Mouse (Mus musculus): ENCODE measurements around the gene Dnmt3a. TPM values are rescaled to one million over a fixed set of nuclear protein-coding genes. Genes with fewer than 3 reads are reported as not detected.

Gene Dnmt3a
- polyA plus RNA-seq, 1 experiment from 2014 or later, result 126 TPM

DNA sequence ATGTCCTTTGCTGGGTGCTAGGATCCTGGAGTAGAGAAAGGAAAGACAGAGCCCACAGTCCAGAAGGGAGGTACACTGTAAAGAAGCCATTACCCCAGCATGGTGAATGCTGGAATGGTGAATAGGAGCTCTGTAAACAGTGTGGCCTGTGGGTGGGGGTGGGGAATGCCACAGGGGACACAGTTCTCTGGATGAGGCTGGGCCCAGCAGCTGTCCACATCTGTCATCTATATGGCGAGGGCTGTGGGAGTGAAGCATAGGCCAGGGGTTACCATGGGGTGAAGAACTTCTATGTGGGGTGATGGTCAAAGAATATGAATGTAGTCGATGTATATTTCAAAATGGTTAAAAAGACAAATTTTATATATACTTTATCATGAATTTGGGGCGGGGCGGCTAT, 52.9 kb downstream of the Dnmt3a start:
- Histone ChIP-seq H3K4me2 (no peak overlapping the region), H3K27ac (no peak overlapping the region), H3K9ac (no peak overlapping the region), H3K4me1 (peaks cover 38% of the 10 kb centered on the region), H3K36me3 (0 out of 2 replicates have a peak, but pooled peaks cover 12% of the 10 kb centered on the region), H3K27me3 (replicated peaks) (no peaks in the 10 kb centered on the region), H3K4me3 (replicated peaks) (no peak overlapping the region), H3K9me3 (no peaks in the 10 kb centered on the region)
- ATAC-seq (ENCODE audit: insufficient read depth, low FRiP score, low read depth), result no peak
- 83% methylated on average over 4 of the region's 4 CpGs for WGBS

GRCm38 (mm10) chr12:3859545-3859944, 53.7 kb downstream of the Dnmt3a start:
- peaks cover 35% of the 10 kb centered on the region for H3K4me1 ChIP-seq
- no peaks in the 10 kb centered on the region for H3K27me3 ChIP-seq (replicated peaks)
- H3K4me2 ChIP-seq, result no peak overlapping the region
- WGBS, result 69% methylated on average over 3 of the region's 3 CpGs
- H3K36me3 ChIP-seq, result peaks cover 15% of the 10 kb centered on the region; the same call in 1 of the 2 replicates
- H3K9me3 ChIP-seq, result no peaks in the 10 kb centered on the region
- H3K9ac ChIP-seq, result no peak overlapping the region
- ATAC-seq (ENCODE audit: insufficient read depth, low FRiP score, low read depth), result no peak
- no peak overlapping the region for H3K27ac ChIP-seq
- H3K4me3 ChIP-seq (replicated peaks), result no peak overlapping the region

- ATAC-seq (ENCODE audit: insufficient read depth, low FRiP score, low read depth), result no peak
- H3K36me3 ChIP-seq, result peaks cover 15% of the 10 kb centered on the region; the same call in 1 of the 2 replicates
- no peak overlapping the region for H3K4me2 ChIP-seq
- no peak overlapping the region for H3K27ac ChIP-seq
- no peak overlapping the region for H3K4me3 ChIP-seq (replicated peaks)
- WGBS, result 52% methylated on average over 5 of the region's 5 CpGs
- H3K9me3 ChIP-seq, result no peaks in the 10 kb centered on the region
- H3K9ac ChIP-seq, result no peak overlapping the region
- H3K4me1 ChIP-seq, result peaks cover 30% of the 10 kb centered on the region
- no peaks in the 10 kb centered on the region for H3K27me3 ChIP-seq (replicated peaks)
These were observed 54.2 kb downstream of the Dnmt3a start for GRCm38 (mm10) chr12:3860005-3860404.

- 61% methylated on average over 4 of the region's 4 CpGs for WGBS
- Histone ChIP-seq H3K4me1 (peaks cover 24% of the 10 kb centered on the region), H3K27me3 (replicated peaks) (no peaks in the 10 kb centered on the region), H3K9me3 (no peaks in the 10 kb centered on the region), H3K27ac (no peak overlapping the region), H3K36me3 (peaks cover 15% of the 10 kb centered on the region; the same call in 1 of the 2 replicates), H3K4me3 (replicated peaks) (no peak overlapping the region), H3K4me2 (no peak overlapping the region), H3K9ac (no peak overlapping the region)
- ATAC-seq (ENCODE audit: insufficient read depth, low FRiP score, low read depth), result no peak
These were observed 55.9 kb downstream of the Dnmt3a start for GRCm38 (mm10) chr12:3861665-3862228.

- Histone ChIP-seq H3K4me2 (no peak overlapping the region), H3K4me1 (peaks cover 20% of the 10 kb centered on the region), H3K4me3 (replicated peaks) (no peak overlapping the region), H3K27ac (no peak overlapping the region), H3K36me3 (peaks cover 15% of the 10 kb centered on the region; the same call in 1 of the 2 replicates), H3K9me3 (no peaks in the 10 kb centered on the region), H3K27me3 (replicated peaks) (no peaks in the 10 kb centered on the region), H3K9ac (no peak overlapping the region)
- ATAC-seq (ENCODE audit: insufficient read depth, low FRiP score, low read depth), result no peak
- WGBS, result 87% methylated on average over 6 of the region's 6 CpGs
These were observed 56.4 kb downstream of the Dnmt3a start for GRCm38 (mm10) chr12:3862253-3862652.

DNA sequence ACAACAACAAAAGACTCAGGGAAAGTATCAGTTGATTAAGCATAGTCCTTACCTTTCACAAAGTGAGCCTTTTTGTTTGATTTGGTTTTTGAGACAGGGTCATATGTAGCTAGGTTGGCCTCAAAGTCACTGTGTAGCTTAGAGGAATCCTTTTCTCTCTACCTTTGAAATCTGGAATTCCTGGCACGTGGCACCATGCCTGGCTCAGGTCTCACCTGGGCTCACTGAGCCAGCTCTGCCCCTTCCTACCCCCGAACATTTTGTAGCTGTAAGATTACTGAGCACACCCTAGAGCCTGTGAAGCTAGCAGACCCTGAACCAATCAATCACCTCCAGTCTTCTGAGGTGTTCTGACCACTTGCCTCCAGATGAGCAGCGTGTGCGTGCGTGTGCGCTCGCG, 58.4 kb downstream of the Dnmt3a start:
- WGBS, result 89% methylated on average over 8 of the region's 8 CpGs
- H3K27me3 ChIP-seq (replicated peaks), result no peaks in the 10 kb centered on the region
- H3K27ac ChIP-seq, result no peak overlapping the region
- no peak for ATAC-seq (ENCODE audit: insufficient read depth, low FRiP score, low read depth)
- no peak overlapping the region for H3K4me3 ChIP-seq (replicated peaks)
- H3K4me2 ChIP-seq, result no peak overlapping the region
- H3K36me3 ChIP-seq, result peaks cover 20% of the 10 kb centered on the region; the same call in 1 of the 2 replicates
- no peak overlapping the region for H3K9ac ChIP-seq
- H3K9me3 ChIP-seq, result no peaks in the 10 kb centered on the region
- peaks cover 15% of the 10 kb centered on the region; the same call in 1 of the 2 replicates for H3K4me1 ChIP-seq

GRCm38 (mm10) chr12:3865594-3865993, 59.8 kb downstream of the Dnmt3a start:
- peaks cover 20% of the 10 kb centered on the region; the same call in 1 of the 2 replicates for H3K36me3 ChIP-seq
- no peak for ATAC-seq (ENCODE audit: insufficient read depth, low FRiP score, low read depth)

DNA sequence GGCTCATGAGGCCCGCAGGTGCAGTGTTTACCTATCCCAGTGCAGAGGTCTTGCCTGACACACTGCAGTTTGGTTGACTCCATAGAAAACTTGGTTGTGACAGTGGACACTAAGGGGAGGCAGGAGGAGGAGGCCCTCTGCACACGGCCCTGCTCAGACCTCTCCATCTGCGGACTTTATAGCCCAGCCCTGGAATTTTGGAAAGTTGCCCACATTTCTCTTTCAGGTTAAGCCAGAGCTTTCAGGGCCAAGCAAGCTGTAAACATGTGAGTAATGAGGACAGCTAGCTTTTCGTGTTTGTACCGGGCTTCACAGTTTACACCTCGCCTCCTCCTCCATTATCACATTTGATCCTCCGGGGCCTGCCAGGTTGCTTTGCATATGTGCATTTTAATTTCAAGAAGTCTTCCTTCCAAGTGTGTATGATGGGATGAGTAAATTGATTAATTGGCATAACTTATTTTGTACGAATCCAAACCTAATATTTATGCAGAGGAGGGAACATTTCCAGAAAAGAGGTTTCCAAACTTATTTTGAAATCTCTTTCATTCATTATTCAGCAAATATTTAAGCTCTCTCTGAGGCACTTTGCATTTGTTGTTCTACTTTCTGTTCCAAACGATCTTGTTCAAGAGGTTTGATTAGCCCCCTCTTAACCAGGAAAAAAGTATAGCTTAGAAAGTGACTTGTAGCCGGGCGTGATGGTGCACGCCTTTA, 61.0 kb downstream of the Dnmt3a start:
- no peak overlapping the region for H3K4me2 ChIP-seq
- peaks cover 15% of the 10 kb centered on the region; the same call in 1 of the 2 replicates for H3K36me3 ChIP-seq
- H3K4me1 ChIP-seq, result peaks cover 25% of the 10 kb centered on the region
- no peak overlapping the region for H3K4me3 ChIP-seq (replicated peaks)
- no peak overlapping the region; the same call in 1 of the 2 replicates for H3K27ac ChIP-seq
- no peak; the same call in 1 of the 2 replicates for ATAC-seq (ENCODE audit: insufficient read depth, low FRiP score, low read depth)
- H3K9ac ChIP-seq, result no peak overlapping the region
- WGBS, result 51% methylated on average over 12 of the region's 12 CpGs
- no peaks in the 10 kb centered on the region for H3K9me3 ChIP-seq
- H3K27me3 ChIP-seq (replicated peaks), result no peaks in the 10 kb centered on the region

More at GRCm38 (mm10) chr12:3865594-3865993, 59.8 kb downstream of the Dnmt3a start:
- Histone ChIP-seq H3K27ac (no peak overlapping the region; the same call in 1 of the 2 replicates), H3K9me3 (no peaks in the 10 kb centered on the region), H3K27me3 (replicated peaks) (no peaks in the 10 kb centered on the region), H3K9ac (no peak overlapping the region), H3K4me3 (replicated peaks) (no peak overlapping the region), H3K4me2 (no peak overlapping the region), H3K4me1 (peaks cover 15% of the 10 kb centered on the region; the same call in 1 of the 2 replicates)
- 74% methylated on average over 8 of the region's 8 CpGs for WGBS

- 84% methylated on average over 5 of the region's 5 CpGs for WGBS
- H3K9ac ChIP-seq, result no peak overlapping the region
- no peak overlapping the region for H3K4me3 ChIP-seq (replicated peaks)
- no peak overlapping the region for H3K27ac ChIP-seq
- H3K27me3 ChIP-seq (replicated peaks), result no peaks in the 10 kb centered on the region
- H3K4me1 ChIP-seq, result peaks cover 34% of the 10 kb centered on the region
- no peak overlapping the region for H3K4me2 ChIP-seq
- peaks cover 12% of the 10 kb centered on the region for H3K36me3 ChIP-seq
- ATAC-seq (ENCODE audit: insufficient read depth, low FRiP score, low read depth), result no peak
- H3K9me3 ChIP-seq, result no peaks in the 10 kb centered on the region
These were observed 62.3 kb downstream of the Dnmt3a start for GRCm38 (mm10) chr12:3868115-3868514.

- Histone ChIP-seq H3K9ac (no peak overlapping the region), H3K4me1 (peaks cover 34% of the 10 kb centered on the region), H3K4me2 (no peak overlapping the region), H3K27me3 (replicated peaks) (no peaks in the 10 kb centered on the region), H3K9me3 (no peaks in the 10 kb centered on the region), H3K27ac (no peak overlapping the region), H3K36me3 (peaks cover 15% of the 10 kb centered on the region), H3K4me3 (replicated peaks) (no peak overlapping the region)
- 70% methylated on average over 7 of the region's 7 CpGs for WGBS
- no peak for ATAC-seq (ENCODE audit: insufficient read depth, low FRiP score, low read depth)
These were observed 63.1 kb downstream of the Dnmt3a start for GRCm38 (mm10) chr12:3868676-3869458.

DNA sequence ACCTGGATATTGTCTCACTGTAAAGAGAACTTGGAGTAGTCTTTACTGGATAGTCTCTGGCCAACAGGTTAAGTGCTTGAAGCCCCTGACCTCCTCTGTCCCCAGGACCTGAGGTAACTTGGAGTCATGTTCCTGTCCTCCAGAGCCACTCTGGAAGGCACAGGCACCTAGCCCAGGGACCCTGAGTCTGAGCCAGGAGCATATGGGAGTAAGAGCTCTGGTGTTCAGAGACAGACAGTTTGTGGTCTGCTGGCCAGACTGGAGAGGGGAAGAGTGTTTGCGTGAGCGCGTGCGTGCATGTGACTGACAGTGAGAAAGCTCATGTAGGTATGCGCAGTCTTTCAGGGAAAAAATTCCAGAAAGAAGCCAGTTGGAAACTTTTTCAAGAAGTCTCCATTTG, 64.2 kb downstream of the Dnmt3a start:
- no peak overlapping the region for H3K4me3 ChIP-seq (replicated peaks)
- H3K4me2 ChIP-seq, result no peak overlapping the region
- peaks cover 34% of the 10 kb centered on the region for H3K4me1 ChIP-seq
- H3K9me3 ChIP-seq, result no peaks in the 10 kb centered on the region
- no peak overlapping the region for H3K9ac ChIP-seq
- peaks cover 17% of the 10 kb centered on the region; the same call in 1 of the 2 replicates for H3K36me3 ChIP-seq
- ATAC-seq (ENCODE audit: insufficient read depth, low FRiP score, low read depth), result no peak
- peak overlapping the region; percentile 2 for H3K27ac ChIP-seq
- no peaks in the 10 kb centered on the region for H3K27me3 ChIP-seq (replicated peaks)
- WGBS, result 72% methylated on average over 5 of the region's 5 CpGs

All from stomach, embryonic 15.5 days (tissue).